Mouse (Mus musculus): Measurements from ENCODE around the gene Gjb5. TPM values are rescaled to one million over a fixed set of nuclear protein-coding genes. Genes with fewer than 3 reads are reported as not detected.

Gjb5 gene
- total RNA-seq (2015) (not detected in 2 replicates), total RNA-seq (2017) (not detected in 2 replicates)

GRCm38 (mm10) chr4:127358018-127358417 is at the start of gene Gjb5:
TSS of gene Gjb5 (minus strand) at chr4:127358181.
- ATAC-seq (replicated peaks; ENCODE audit: poor library complexity): no peak

- no peak for ATAC-seq (replicated peaks; ENCODE audit: poor library complexity)
Observed at GRCm38 (mm10) chr4:127402614-127403013, 44.6 kb upstream of the Gjb5 start.

GRCm38 (mm10) chr4:127402166-127402565 is 44.2 kb upstream of the Gjb5 start:
- ATAC-seq (replicated peaks; ENCODE audit: poor library complexity): no peak

- no peak for ATAC-seq (replicated peaks; ENCODE audit: poor library complexity)
Observed at GRCm38 (mm10) chr4:127400165-127401145, 42.5 kb upstream of the Gjb5 start.

GRCm38 (mm10) chr4:127395591-127395990 is 37.6 kb upstream of the Gjb5 start:
- ATAC-seq (replicated peaks; ENCODE audit: poor library complexity): no peak

- no peak for ATAC-seq (replicated peaks; ENCODE audit: poor library complexity)
Observed at GRCm38 (mm10) chr4:127389645-127390044, 31.7 kb upstream of the Gjb5 start.

- ATAC-seq (replicated peaks; ENCODE audit: poor library complexity): peak; percentile 70
Observed at GRCm38 (mm10) chr4:127377344-127377743, 19.4 kb upstream of the Gjb5 start.

GRCm38 (mm10) chr4:127375541-127376177 is 17.7 kb upstream of the Gjb5 start:
- no peak for ATAC-seq (replicated peaks; ENCODE audit: poor library complexity)

- ATAC-seq (replicated peaks; ENCODE audit: poor library complexity): no peak
Observed at GRCm38 (mm10) chr4:127374645-127375044, 16.7 kb upstream of the Gjb5 start.

- ATAC-seq (replicated peaks; ENCODE audit: poor library complexity): no peak
Observed at GRCm38 (mm10) chr4:127373491-127373890, 15.5 kb upstream of the Gjb5 start.

- ATAC-seq (replicated peaks; ENCODE audit: poor library complexity): no peak
Observed at GRCm38 (mm10) chr4:127371546-127371945, 13.6 kb upstream of the Gjb5 start.

- ATAC-seq (replicated peaks; ENCODE audit: poor library complexity): peak; percentile 50; the same call in 1 of the 2 replicates
Observed at GRCm38 (mm10) chr4:127370447-127370846, 12.5 kb upstream of the Gjb5 start.

GRCm38 (mm10) chr4:127368379-127368973 is 10.5 kb upstream of the Gjb5 start:
- ATAC-seq (replicated peaks; ENCODE audit: poor library complexity): peak; percentile 92

GRCm38 (mm10) chr4:127365834-127366233 is 7.9 kb upstream of the Gjb5 start:
- ATAC-seq (replicated peaks; ENCODE audit: poor library complexity): no peak

- ATAC-seq (replicated peaks; ENCODE audit: poor library complexity): no peak
Observed at GRCm38 (mm10) chr4:127365433-127365832, 7.5 kb upstream of the Gjb5 start.

GRCm38 (mm10) chr4:127364431-127364830 is 6.5 kb upstream of the Gjb5 start:
- ATAC-seq (replicated peaks; ENCODE audit: poor library complexity): no peak

- peak; percentile 48 for ATAC-seq (replicated peaks; ENCODE audit: poor library complexity)
Observed at GRCm38 (mm10) chr4:127363331-127363730, 5.3 kb upstream of the Gjb5 start.

- peak; percentile 67 for ATAC-seq (replicated peaks; ENCODE audit: poor library complexity)
Observed at GRCm38 (mm10) chr4:127362520-127362919, 4.5 kb upstream of the Gjb5 start.

- ATAC-seq (replicated peaks; ENCODE audit: poor library complexity): no peak
Observed at GRCm38 (mm10) chr4:127354506-127355485, 3.2 kb downstream of the Gjb5 start.

GRCm38 (mm10) chr4:127353951-127354438 is 4.0 kb downstream of the Gjb5 start, which contains the start of gene Gjb4:
TSS of gene Gjb4 (minus strand) at chr4:127354081.
- ATAC-seq (replicated peaks; ENCODE audit: poor library complexity): no peak

Measured in megakaryocyte progenitor cell, adult 5-6 weeks (primary cell).